Mouse (Mus musculus): ENCODE measurements around the gene Nap1l4. TPM values are rescaled to one million over a fixed set of nuclear protein-coding genes. Genes with fewer than 3 reads are reported as not detected.

Nap1l4 gene
- polyA plus RNA-seq, 1 experiment: 172 TPM

GRCm38 (mm10) chr7:143475876-143476275 lies 73.0 kb downstream of the Nap1l4 start:
- Histone ChIP-seq H3K27ac (replicated peaks; ENCODE audit: low read depth, low read length) (no peak overlapping the region), H3K4me1 (ENCODE audit: control insufficient read depth, insufficient read depth, insufficient read length, low read length) (no peaks in the 10 kb centered on the region), H3K4me3 (ENCODE audit: insufficient read depth, low read depth, low read length) (no peak overlapping the region)

GRCm38 (mm10) chr7:143474811-143475210 lies 74.1 kb downstream of the Nap1l4 start:
- Histone ChIP-seq H3K4me1 (ENCODE audit: control insufficient read depth, insufficient read depth, insufficient read length, low read length) (no peaks in the 10 kb centered on the region), H3K4me3 (ENCODE audit: insufficient read depth, low read depth, low read length) (no peak overlapping the region), H3K27ac (replicated peaks; ENCODE audit: low read depth, low read length) (no peak overlapping the region)

- Histone ChIP-seq H3K4me1 (ENCODE audit: control insufficient read depth, insufficient read depth, insufficient read length, low read length) (no peaks in the 10 kb centered on the region), H3K27ac (replicated peaks; ENCODE audit: low read depth, low read length) (no peak within 1 kb of the TSS), H3K4me3 (ENCODE audit: insufficient read depth, low read depth, low read length) (peak within 1 kb of the TSS; percentile 35; the same call in 1 of the 2 replicates)
Measured at GRCm38 (mm10) chr7:143473347-143474101, 75.4 kb downstream of the Nap1l4 start, which contains the start of gene Slc22a18. Slc22a18 (plus strand) TSS chr7:143473736.

GRCm38 (mm10) chr7:143469946-143470345 lies 79.0 kb downstream of the Nap1l4 start:
- no peak overlapping the region for H3K27ac ChIP-seq (replicated peaks; ENCODE audit: low read depth, low read length)

GRCm38 (mm10) chr7:143467714-143468113 lies 81.2 kb downstream of the Nap1l4 start:
- Histone ChIP-seq H3K4me3 (ENCODE audit: insufficient read depth, low read depth, low read length) (no peak overlapping the region), H3K4me1 (ENCODE audit: control insufficient read depth, insufficient read depth, insufficient read length, low read length) (no peaks in the 10 kb centered on the region), H3K27ac (replicated peaks; ENCODE audit: low read depth, low read length) (no peak overlapping the region)

More at GRCm38 (mm10) chr7:143469946-143470345, 79.0 kb downstream of the Nap1l4 start:
- H3K4me1 ChIP-seq (ENCODE audit: control insufficient read depth, insufficient read depth, insufficient read length, low read length): no peaks in the 10 kb centered on the region
- H3K4me3 ChIP-seq (ENCODE audit: insufficient read depth, low read depth, low read length): no peak overlapping the region

GRCm38 (mm10) chr7:143466099-143466677 lies 82.7 kb downstream of the Nap1l4 start:
- Histone ChIP-seq H3K4me1 (ENCODE audit: control insufficient read depth, insufficient read depth, insufficient read length, low read length) (no peaks in the 10 kb centered on the region), H3K27ac (replicated peaks; ENCODE audit: low read depth, low read length) (no peak overlapping the region), H3K4me3 (ENCODE audit: insufficient read depth, low read depth, low read length) (no peak overlapping the region)

GRCm38 (mm10) chr7:143464811-143465560 lies 83.9 kb downstream of the Nap1l4 start:
- no peaks in the 10 kb centered on the region for H3K4me1 ChIP-seq (ENCODE audit: control insufficient read depth, insufficient read depth, insufficient read length, low read length)
- no peak overlapping the region for H3K27ac ChIP-seq (replicated peaks; ENCODE audit: low read depth, low read length)
- peak overlapping the region; percentile 32; the same call in 1 of the 2 replicates for H3K4me3 ChIP-seq (ENCODE audit: insufficient read depth, low read depth, low read length)

- H3K4me3 ChIP-seq (ENCODE audit: insufficient read depth, low read depth, low read length): no peak overlapping the region
- H3K27ac ChIP-seq (replicated peaks; ENCODE audit: low read depth, low read length): no peak overlapping the region
- H3K4me1 ChIP-seq (ENCODE audit: control insufficient read depth, insufficient read depth, insufficient read length, low read length): no peaks in the 10 kb centered on the region
Measured at GRCm38 (mm10) chr7:143463865-143464415, 85.0 kb downstream of the Nap1l4 start.

Other genes with a start within 250 kb of the Nap1l4 start
- gene Cdkn1c, start 88.1 kb downstream of the Nap1l4 start, polyA plus RNA-seq (2012; ENCODE audit: insufficient read depth, insufficient read length, missing spikeins): 12.2 and 15.0 TPM in 2 replicates
- not detected in 2 replicates for gene Slc22a18, start 75.4 kb downstream of the Nap1l4 start, polyA plus RNA-seq (2012; ENCODE audit: insufficient read depth, insufficient read length, missing spikeins)
- gene Phlda2, start 46.0 kb downstream of the Nap1l4 start, polyA plus RNA-seq (2012; ENCODE audit: insufficient read depth, insufficient read length, missing spikeins): not detected in 2 replicates
- 15.3 and 38.5 TPM in 2 replicates for gene Cars, start 51.0 kb upstream of the Nap1l4 start, polyA plus RNA-seq (2012; ENCODE audit: insufficient read depth, insufficient read length, missing spikeins)
- not detected in 2 replicates for gene Tnfrsf26, start 79.6 kb upstream of the Nap1l4 start, polyA plus RNA-seq (2012; ENCODE audit: insufficient read depth, insufficient read length, missing spikeins)
- 2.8 and 5.9 TPM in 2 replicates for gene Tnfrsf22, start 100.6 kb upstream of the Nap1l4 start, polyA plus RNA-seq (2012; ENCODE audit: insufficient read depth, insufficient read length, missing spikeins)
- 3.4 and 8.6 TPM in 2 replicates for gene Tnfrsf23, start 136.8 kb upstream of the Nap1l4 start, polyA plus RNA-seq (2012; ENCODE audit: insufficient read depth, insufficient read length, missing spikeins)
- 7.8 and 12.1 TPM in 2 replicates for gene Osbpl5, start 207.9 kb upstream of the Nap1l4 start, polyA plus RNA-seq (2012; ENCODE audit: insufficient read depth, insufficient read length, missing spikeins)
- not detected in 2 replicates for gene Mrgprg, start 217.9 kb upstream of the Nap1l4 start, polyA plus RNA-seq (2012; ENCODE audit: insufficient read depth, insufficient read length, missing spikeins)
- 0.28 and 0.50 TPM in 2 replicates for gene Mrgpre, start 235.4 kb upstream of the Nap1l4 start, polyA plus RNA-seq (2012; ENCODE audit: insufficient read depth, insufficient read length, missing spikeins)

Data from brown adipose tissue, adult 24 weeks (tissue).